Mouse (Mus musculus): ENCODE data around the gene Mknk1. TPM values are rescaled to one million over a fixed set of nuclear protein-coding genes. Genes with fewer than 3 reads are reported as not detected.

Mknk1 gene
- total and polyA plus RNA-seq, 3 experiments = 25.8 to 38.5 TPM; not detected in 1

DNA sequence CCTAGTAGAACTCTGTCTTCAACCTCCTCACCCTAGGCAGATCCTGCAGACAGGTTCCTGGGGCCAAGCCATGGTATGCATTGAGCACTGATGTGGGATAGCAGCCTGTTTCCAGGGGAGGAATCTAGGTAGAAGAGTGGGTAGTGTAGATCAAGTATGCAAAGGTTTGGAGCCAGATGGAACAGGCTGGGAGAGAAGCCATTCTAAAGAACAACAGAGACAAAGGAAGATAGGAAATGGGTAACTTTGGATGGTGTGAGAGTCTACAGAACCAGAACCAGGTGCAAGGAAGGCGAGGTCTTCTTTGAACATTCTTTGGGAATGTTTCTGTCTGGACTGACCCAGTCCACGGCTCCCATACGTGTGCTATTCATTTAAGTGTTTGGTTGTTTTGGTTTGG is 11.9 kb upstream of the Mknk1 start:
- DNase-seq (ENCODE audit: low read depth, low spot score) = no peak
- H3K9ac ChIP-seq (ENCODE audit: control insufficient read depth, low read depth, low read length, poor library complexity, severe bottlenecking) = peak overlapping the region; percentile 88
- no peak for TF ChIP-seq UBTF (IDR thresholded peaks at IDR 0.05; ENCODE audit: borderline replicate concordance, insufficient read depth, low read depth, low read length)
- H3K4me3 ChIP-seq (ENCODE audit: control insufficient read depth in 1 of 2, insufficient read depth in 1 of 2, low read depth in 2 of 2, low read length in 2 of 2) = peak overlapping the region; percentile 91 to 99
- peaks cover 2 to 44% of the 10 kb centered on the region in 2 experiments; a peak in 3 of 4 replicates for H3K36me3 ChIP-seq (ENCODE audit: control insufficient read depth in 1 of 2, insufficient read depth in 2 of 2, low read length in 2 of 2)
- H3K4me1 ChIP-seq (ENCODE audit: control insufficient read depth in 1 of 2, insufficient read depth in 2 of 2, low read length in 2 of 2) = peaks cover 36 to 55% of the 10 kb centered on the region in 2 experiments
- peak overlapping the region; percentile 86 for H3K27ac ChIP-seq (ENCODE audit: control insufficient read depth, low read depth, low read length)
- no peaks in the 10 kb centered on the region for H3K9me3 ChIP-seq (replicated peaks; ENCODE audit: insufficient read depth, low read length)
- H3K27me3 ChIP-seq (ENCODE audit: control insufficient read depth in 1 of 2, insufficient read depth in 2 of 2, low read length in 2 of 2) = no peaks in the 10 kb centered on the region
- H3K79me2 ChIP-seq (ENCODE audit: control insufficient read depth, insufficient read depth, low read length, poor library complexity) = peaks cover 4% of the 10 kb centered on the region

DNA sequence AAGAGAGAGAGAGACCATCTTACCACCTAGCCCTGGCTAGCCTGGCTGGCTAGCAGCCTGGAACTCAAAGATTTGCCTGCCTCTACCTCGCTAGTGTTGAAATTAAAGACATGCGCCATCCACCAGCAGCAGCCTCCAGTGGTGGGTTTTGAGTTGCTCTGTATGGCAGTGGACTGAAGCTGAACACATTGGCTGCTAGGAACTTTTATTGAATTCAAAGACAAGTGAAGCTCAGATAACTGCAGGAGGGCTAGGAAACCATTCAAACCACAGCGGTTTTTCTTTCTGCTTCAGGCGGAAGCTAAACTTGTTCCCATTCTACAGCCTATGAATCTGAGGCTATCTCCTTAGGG is 11.5 kb upstream of the Mknk1 start:
- peaks cover 4% of the 10 kb centered on the region for H3K79me2 ChIP-seq (ENCODE audit: control insufficient read depth, insufficient read depth, low read length, poor library complexity)
- peak; percentile 71 for DNase-seq (ENCODE audit: low read depth, low spot score)
- peaks cover 2 to 39% of the 10 kb centered on the region in 2 experiments; a peak in 3 of 4 replicates for H3K36me3 ChIP-seq (ENCODE audit: control insufficient read depth in 1 of 2, insufficient read depth in 2 of 2, low read length in 2 of 2)
- no peaks in the 10 kb centered on the region for H3K27me3 ChIP-seq (ENCODE audit: control insufficient read depth in 1 of 2, insufficient read depth in 2 of 2, low read length in 2 of 2)
- peak overlapping the region; percentile 91 to 99 for H3K4me3 ChIP-seq (ENCODE audit: control insufficient read depth in 1 of 2, insufficient read depth in 1 of 2, low read depth in 2 of 2, low read length in 2 of 2)
- no peaks in the 10 kb centered on the region for H3K9me3 ChIP-seq (replicated peaks; ENCODE audit: insufficient read depth, low read length)
- peaks cover 31 to 51% of the 10 kb centered on the region in 2 experiments for H3K4me1 ChIP-seq (ENCODE audit: control insufficient read depth in 1 of 2, insufficient read depth in 2 of 2, low read length in 2 of 2)
- H3K27ac ChIP-seq (ENCODE audit: control insufficient read depth, low read depth, low read length) = peak overlapping the region; percentile 86
- peak overlapping the region; percentile 88 for H3K9ac ChIP-seq (ENCODE audit: control insufficient read depth, low read depth, low read length, poor library complexity, severe bottlenecking)
- TF ChIP-seq CHD1 (IDR thresholded peaks at IDR 0.05; ENCODE audit: low read depth, low read length) = no peak
- TF ChIP-seq ELF1 (IDR thresholded peaks at IDR 0.05; ENCODE audit: low read depth, low read length) = 0 out of 2 replicates have a peak, but pooled peaks have one; percentile 4
- TF ChIP-seq TBP (IDR thresholded peaks at IDR 0.05; ENCODE audit: low read depth, low read length) = peak; percentile 32; the same call in 1 of the 2 replicates

DNA sequence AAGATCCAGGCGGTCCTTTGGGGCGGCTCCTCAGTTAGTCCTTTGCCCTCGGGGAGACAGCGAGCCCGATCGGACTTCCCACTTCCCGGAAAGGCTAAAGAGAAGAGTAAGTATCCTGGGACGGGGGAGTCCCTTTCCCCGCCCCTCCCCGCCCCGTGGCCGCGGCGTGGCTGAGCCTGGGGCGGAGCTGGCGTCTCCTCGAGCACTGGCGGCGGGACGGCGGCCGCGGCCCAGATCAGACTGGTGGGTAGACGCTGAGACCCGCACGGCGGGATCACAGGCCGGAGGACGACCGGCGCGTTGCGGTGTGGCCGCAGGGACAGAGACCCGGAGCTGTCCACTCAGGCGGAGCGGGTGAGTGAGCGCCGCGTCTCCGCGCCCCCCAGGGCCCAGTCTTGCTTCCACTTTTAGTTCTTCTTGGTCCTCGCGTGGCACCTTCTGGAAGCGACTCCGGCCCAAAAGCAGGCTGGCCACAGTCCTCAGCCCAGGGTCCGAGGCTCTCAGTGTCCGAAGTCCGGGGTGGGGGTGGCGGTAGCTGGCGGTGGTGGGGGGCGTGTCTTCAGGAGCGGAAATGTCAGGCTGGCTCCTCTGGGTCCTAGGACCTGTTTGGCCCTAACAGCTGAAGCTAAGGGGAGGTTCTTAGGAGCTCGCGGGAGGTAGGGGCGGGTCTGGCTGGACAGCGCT is 11.0 kb upstream of the Mknk1 start, which contains the start of gene Mob3c:
Gene Mob3c, plus strand, starts transcription at position 205 of the 684 bp plus-strand sequence.
- Histone ChIP-seq H3K27me3 (ENCODE audit: control insufficient read depth in 1 of 2, insufficient read depth in 2 of 2, low read length in 2 of 2) (no peaks in the 10 kb centered on the region), H3K4me1 (ENCODE audit: control insufficient read depth in 1 of 2, insufficient read depth in 2 of 2, low read length in 2 of 2) (peaks cover 31 to 46% of the 10 kb centered on the region in 2 experiments), H3K36me3 (ENCODE audit: control insufficient read depth in 1 of 2, insufficient read depth in 2 of 2, low read length in 2 of 2) (peaks cover 2 to 36% of the 10 kb centered on the region in 2 experiments; a peak in 3 of 4 replicates), H3K79me2 (ENCODE audit: control insufficient read depth, insufficient read depth, low read length, poor library complexity) (peaks cover 4% of the 10 kb centered on the region), H3K9ac (ENCODE audit: control insufficient read depth, low read depth, low read length, poor library complexity, severe bottlenecking) (peak within 1 kb of the TSS; percentile 88), H3K27ac (ENCODE audit: control insufficient read depth, low read depth, low read length) (peak within 1 kb of the TSS; percentile 86), H3K9me3 (replicated peaks; ENCODE audit: insufficient read depth, low read length) (no peaks in the 10 kb centered on the region), H3K4me3 (ENCODE audit: control insufficient read depth in 1 of 2, insufficient read depth in 1 of 2, low read depth in 2 of 2, low read length in 2 of 2) (peak within 1 kb of the TSS; percentile 91 to 99)
- peak; percentile 90 for DNase-seq (ENCODE audit: low read depth, low spot score)
- TF ChIP-seq CHD2 (IDR thresholded peaks at IDR 0.05; ENCODE audit: low read length) = peak; percentile 19; the same call in 1 of the 2 replicates
- 0 out of 2 replicates have a peak, but pooled peaks have one; percentile 4 for TF ChIP-seq USF1 (IDR thresholded peaks at IDR 0.05; ENCODE audit: low read depth, low read length)
- peak; percentile 12; the same call in 1 of the 2 replicates for TF ChIP-seq ZMIZ1 (IDR thresholded peaks at IDR 0.05; ENCODE audit: low read depth, low read length)
- no peak; the same call in 1 of the 2 replicates for TF ChIP-seq POLR2AphosphoS2 (IDR thresholded peaks at IDR 0.05; ENCODE audit: low read length)
- peak; percentile 75 for TF ChIP-seq HCFC1 (IDR thresholded peaks at IDR 0.05; ENCODE audit: low read depth, low read length)
- no peak for TF ChIP-seq ZC3H11A (IDR thresholded peaks at IDR 0.05; ENCODE audit: low read depth, low read length)
- TF ChIP-seq GABPA (IDR thresholded peaks at IDR 0.05; ENCODE audit: low read depth, low read length) = no peak
- no peak for TF ChIP-seq RAD21 (IDR thresholded peaks at IDR 0.05; ENCODE audit: low read depth, low read length)
- no peak for TF ChIP-seq ZKSCAN1 (IDR thresholded peaks at IDR 0.05; ENCODE audit: low read depth, low read length)
- peak; percentile 44; the same call in 1 of the 2 replicates for TF ChIP-seq NELFE (IDR thresholded peaks at IDR 0.05; ENCODE audit: low read depth, low read length)
- TF ChIP-seq NRF1 (IDR thresholded peaks at IDR 0.05; ENCODE audit: insufficient read depth, low read depth, low read length, poor library complexity, severe bottlenecking) = no peak
- TF ChIP-seq MXI1 (IDR thresholded peaks at IDR 0.05; ENCODE audit: low read depth, low read length) = peak; percentile 83
- TF ChIP-seq SIN3A (IDR thresholded peaks at IDR 0.05; ENCODE audit: low read length) = peak; percentile 97
- TF ChIP-seq MAX (IDR thresholded peaks at IDR 0.05; ENCODE audit: low read length) = peak; percentile 42; the same call in 1 of the 2 replicates
- TF ChIP-seq MAFK (IDR thresholded peaks at IDR 0.05; ENCODE audit: borderline replicate concordance, low read depth, low read length) = no peak
- TF ChIP-seq CHD1 (IDR thresholded peaks at IDR 0.05; ENCODE audit: low read depth, low read length) = no peak
- TF ChIP-seq JUND (IDR thresholded peaks at IDR 0.05; ENCODE audit: low read depth, low read length) = no peak
- peak; percentile 3; the same call in 1 of the 2 replicates for TF ChIP-seq TBP (IDR thresholded peaks at IDR 0.05; ENCODE audit: low read depth, low read length)
- TF ChIP-seq ELF1 (IDR thresholded peaks at IDR 0.05; ENCODE audit: low read depth, low read length) = 0 out of 2 replicates have a peak, but pooled peaks have one; percentile 35
- no peak for TF ChIP-seq CTCF (IDR thresholded peaks at IDR 0.05 in 2 of 3, conservative IDR thresholded peaks at IDR 0.05 in 1 of 3; ENCODE audit: control insufficient read depth in 1 of 3, insufficient read depth in 1 of 3, low read depth in 2 of 3, low read length in 3 of 3, poor library complexity in 1 of 3, severe bottlenecking in 1 of 3)
- no peak for TF ChIP-seq RCOR1 (IDR thresholded peaks at IDR 0.05; ENCODE audit: low read depth, low read length)
- peak; percentile 88 for TF ChIP-seq ETS1 (IDR thresholded peaks at IDR 0.05; ENCODE audit: low read depth, low read length)
- TF ChIP-seq MYC (IDR thresholded peaks at IDR 0.05; ENCODE audit: low read depth, low read length) = no peak; the same call in 1 of the 2 replicates

Measured in MEL (cell line).